Mouse (Mus musculus): ENCODE data around the gene Stap2. TPM values are rescaled to one million over a fixed set of nuclear protein-coding genes. Genes with fewer than 3 reads are reported as not detected.

Stap2 gene
- polyA plus RNA-seq, 1 experiment from 2014 or later, result 6.8 TPM

DNA sequence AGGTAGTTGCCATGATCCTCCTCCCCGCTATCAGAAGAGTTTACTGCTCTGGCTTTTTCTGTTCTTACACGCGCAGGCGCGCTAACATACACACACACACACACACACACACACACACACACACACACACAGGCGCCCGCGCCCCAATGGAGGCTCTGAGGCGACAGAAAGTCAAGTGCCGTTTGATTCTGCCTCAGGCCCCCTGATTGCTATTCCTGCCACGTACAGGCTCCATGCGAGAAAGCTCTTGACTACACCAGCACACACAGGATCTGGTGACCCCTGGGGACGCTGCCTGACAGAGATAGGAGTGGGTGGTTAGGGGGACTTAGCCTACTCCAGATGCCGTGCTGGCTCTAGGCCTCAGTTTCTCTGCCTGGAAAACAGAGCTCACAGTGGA lies 35.8 kb downstream of the Stap2 start:
- peak; percentile 37 for ATAC-seq
- 17% methylated on average over 14 of the region's 14 CpGs for WGBS
- peaks cover 26% of the 10 kb centered on the region for H3K4me1 ChIP-seq (ENCODE audit: control insufficient read depth, insufficient read depth, low read depth, low read length)

DNA sequence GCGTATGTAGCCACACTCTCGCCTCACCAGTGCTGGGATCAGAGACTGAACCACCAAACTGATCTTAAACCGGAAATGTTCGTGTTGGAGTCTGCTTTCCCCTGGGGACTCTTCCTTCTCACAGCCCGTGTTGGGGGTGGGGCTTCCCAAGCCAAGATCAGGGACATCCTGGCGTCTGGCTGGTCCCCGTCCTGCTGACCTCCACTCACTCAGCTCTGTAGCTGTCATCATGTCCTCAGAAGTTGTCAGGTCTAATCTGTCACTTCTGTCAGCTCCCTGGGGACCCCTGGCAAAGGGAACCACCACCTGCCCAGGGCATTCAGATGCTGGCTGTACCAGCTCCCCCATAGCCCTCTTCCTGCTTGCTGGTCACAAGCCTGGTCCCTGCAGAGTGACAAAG lies 37.2 kb downstream of the Stap2 start:
- 40% methylated on average over 7 of the region's 7 CpGs for WGBS
- ATAC-seq, result 0 out of 2 replicates have a peak, but pooled peaks have one; percentile 4

More for the DNA sequence above, 35.8 kb downstream of the Stap2 start:
- no peaks in the 10 kb centered on the region for H3K27me3 ChIP-seq (replicated peaks; ENCODE audit: control insufficient read depth, insufficient read depth, low read length)
- H3K4me2 ChIP-seq (ENCODE audit: low read length), result peak overlapping the region; percentile 86
- peak overlapping the region; percentile 69 for H3K4me3 ChIP-seq (ENCODE audit: low read length)
- H3K36me3 ChIP-seq (ENCODE audit: control insufficient read depth, insufficient read depth, low read length), result peaks cover 11% of the 10 kb centered on the region; the same call in 1 of the 2 replicates
- peak overlapping the region; percentile 91 for H3K9ac ChIP-seq (ENCODE audit: low read depth, low read length)
- no peaks in the 10 kb centered on the region for H3K9me3 ChIP-seq (ENCODE audit: control insufficient read depth, low read length)
- H3K27ac ChIP-seq (ENCODE audit: low read depth, low read length), result peak overlapping the region; percentile 86

DNA sequence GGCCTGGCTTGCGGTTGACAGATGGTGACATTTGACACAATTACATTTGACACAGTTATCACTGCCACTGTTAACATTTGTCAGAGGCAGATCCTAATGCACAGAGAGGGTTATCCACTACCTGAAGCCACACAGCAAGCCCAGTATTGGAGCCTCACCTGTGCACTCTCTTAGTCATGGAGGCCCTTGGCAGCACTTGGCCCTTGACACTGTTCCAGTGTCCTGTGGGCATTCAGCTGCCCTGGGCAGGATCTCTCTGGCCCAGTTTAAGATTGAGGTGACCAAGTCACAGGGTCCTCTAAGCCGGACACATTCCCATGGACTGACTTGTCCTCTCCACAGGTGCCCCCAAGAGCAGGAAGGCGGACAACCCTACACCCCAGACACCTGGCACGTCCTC lies 38.2 kb downstream of the Stap2 start:
- Histone ChIP-seq H3K4me2 (ENCODE audit: low read length) (no peak overlapping the region), H3K4me3 (ENCODE audit: low read length) (no peak overlapping the region), H3K27me3 (replicated peaks; ENCODE audit: control insufficient read depth, insufficient read depth, low read length) (no peaks in the 10 kb centered on the region), H3K9ac (ENCODE audit: low read depth, low read length) (no peak overlapping the region), H3K36me3 (ENCODE audit: control insufficient read depth, insufficient read depth, low read length) (peaks cover 14% of the 10 kb centered on the region; the same call in 1 of the 2 replicates), H3K27ac (ENCODE audit: low read depth, low read length) (no peak overlapping the region), H3K4me1 (ENCODE audit: control insufficient read depth, insufficient read depth, low read depth, low read length) (peaks cover 26% of the 10 kb centered on the region), H3K9me3 (ENCODE audit: control insufficient read depth, low read length) (no peaks in the 10 kb centered on the region)
- ATAC-seq, result no peak
- 97% methylated on average over 4 of the region's 4 CpGs for WGBS

More for the DNA sequence above, 37.2 kb downstream of the Stap2 start:
- Histone ChIP-seq H3K27ac (ENCODE audit: low read depth, low read length) (no peak overlapping the region), H3K27me3 (replicated peaks; ENCODE audit: control insufficient read depth, insufficient read depth, low read length) (no peaks in the 10 kb centered on the region), H3K4me3 (ENCODE audit: low read length) (no peak overlapping the region), H3K4me2 (ENCODE audit: low read length) (no peak overlapping the region), H3K9ac (ENCODE audit: low read depth, low read length) (0 out of 2 replicates have a peak overlapping the region, but pooled peaks have one; percentile 6), H3K36me3 (ENCODE audit: control insufficient read depth, insufficient read depth, low read length) (peaks cover 10% of the 10 kb centered on the region; the same call in 1 of the 2 replicates), H3K9me3 (ENCODE audit: control insufficient read depth, low read length) (no peaks in the 10 kb centered on the region), H3K4me1 (ENCODE audit: control insufficient read depth, insufficient read depth, low read depth, low read length) (peaks cover 26% of the 10 kb centered on the region)

DNA sequence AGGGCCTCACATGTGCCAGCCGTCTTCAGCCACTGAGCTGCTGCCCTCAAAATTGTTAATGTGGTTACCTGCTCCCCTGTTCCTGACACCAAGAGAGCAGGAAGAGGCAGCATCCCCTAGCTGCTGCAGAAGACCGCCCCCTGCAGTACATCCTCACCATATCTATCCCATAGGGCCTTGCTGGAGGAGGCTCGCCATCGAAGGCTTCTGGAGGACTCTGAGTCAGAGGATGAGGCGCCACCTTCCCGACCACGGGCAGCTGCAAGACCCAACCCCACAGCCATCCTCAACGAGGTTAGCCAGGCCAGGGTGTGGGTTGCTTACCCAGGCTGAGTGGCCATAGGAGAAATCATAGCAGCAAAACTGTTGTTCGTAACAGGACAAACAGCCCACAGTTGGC lies 40.4 kb downstream of the Stap2 start:
- no peak overlapping the region for H3K27ac ChIP-seq (ENCODE audit: low read depth, low read length)
- no peak for ATAC-seq
- peaks cover 17% of the 10 kb centered on the region; the same call in 1 of the 2 replicates for H3K36me3 ChIP-seq (ENCODE audit: control insufficient read depth, insufficient read depth, low read length)
- peaks cover 16% of the 10 kb centered on the region for H3K4me1 ChIP-seq (ENCODE audit: control insufficient read depth, insufficient read depth, low read depth, low read length)
- H3K27me3 ChIP-seq (replicated peaks; ENCODE audit: control insufficient read depth, insufficient read depth, low read length), result no peaks in the 10 kb centered on the region
- no peak overlapping the region for H3K9ac ChIP-seq (ENCODE audit: low read depth, low read length)
- H3K4me3 ChIP-seq (ENCODE audit: low read length), result no peak overlapping the region
- WGBS, result 85% methylated on average over 9 of the region's 9 CpGs
- H3K9me3 ChIP-seq (ENCODE audit: control insufficient read depth, low read length), result no peaks in the 10 kb centered on the region
- no peak overlapping the region for H3K4me2 ChIP-seq (ENCODE audit: low read length)

DNA sequence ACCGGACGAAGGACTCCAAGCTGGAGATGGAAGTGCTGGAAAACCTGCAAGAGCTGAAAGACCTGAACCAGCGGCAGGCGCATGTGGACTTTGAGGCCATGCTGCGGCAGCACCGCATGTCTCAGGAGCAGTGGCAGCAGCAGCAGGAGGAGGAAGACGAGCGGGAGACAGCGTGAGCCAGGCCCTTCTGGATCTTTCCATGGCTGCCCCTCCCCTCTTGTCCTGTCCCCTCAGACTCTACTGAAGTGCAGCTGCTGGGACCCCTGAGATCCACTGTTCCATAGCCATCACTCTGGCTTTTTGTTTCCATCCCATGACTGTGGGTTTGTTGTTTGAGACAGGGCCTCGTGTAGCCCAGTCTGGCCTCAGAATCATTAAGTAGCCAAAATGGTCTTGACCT lies 40.9 kb downstream of the Stap2 start:
- no peak for ATAC-seq
- Histone ChIP-seq H3K27ac (ENCODE audit: low read depth, low read length) (no peak overlapping the region), H3K36me3 (ENCODE audit: control insufficient read depth, insufficient read depth, low read length) (peaks cover 17% of the 10 kb centered on the region; the same call in 1 of the 2 replicates), H3K9ac (ENCODE audit: low read depth, low read length) (no peak overlapping the region), H3K9me3 (ENCODE audit: control insufficient read depth, low read length) (no peaks in the 10 kb centered on the region), H3K27me3 (replicated peaks; ENCODE audit: control insufficient read depth, insufficient read depth, low read length) (no peaks in the 10 kb centered on the region), H3K4me2 (ENCODE audit: low read length) (no peak overlapping the region), H3K4me1 (ENCODE audit: control insufficient read depth, insufficient read depth, low read depth, low read length) (peaks cover 15% of the 10 kb centered on the region), H3K4me3 (ENCODE audit: low read length) (no peak overlapping the region)
- WGBS, result 94% methylated on average over 10 of the region's 10 CpGs

DNA sequence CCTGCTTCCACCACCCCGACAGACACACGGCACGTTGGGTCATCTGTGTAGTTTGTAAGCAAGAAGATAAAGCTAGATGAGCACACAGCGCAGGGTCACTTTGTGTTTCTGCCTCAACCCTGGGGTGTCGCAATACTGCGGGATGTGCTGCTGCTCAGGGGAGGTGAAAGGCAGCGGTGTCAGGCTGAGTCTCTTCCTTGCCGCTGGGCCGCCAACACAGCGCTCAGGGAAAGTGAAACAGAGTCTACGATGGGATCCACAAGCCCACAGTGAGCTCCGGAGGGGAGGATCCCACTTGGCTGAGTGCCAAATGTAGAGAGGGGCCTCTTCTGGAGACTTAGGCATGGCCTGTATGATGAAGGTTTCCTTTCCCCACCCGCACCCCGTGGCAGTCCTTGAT lies 42.2 kb downstream of the Stap2 start:
- H3K27ac ChIP-seq (ENCODE audit: low read depth, low read length), result no peak overlapping the region

DNA sequence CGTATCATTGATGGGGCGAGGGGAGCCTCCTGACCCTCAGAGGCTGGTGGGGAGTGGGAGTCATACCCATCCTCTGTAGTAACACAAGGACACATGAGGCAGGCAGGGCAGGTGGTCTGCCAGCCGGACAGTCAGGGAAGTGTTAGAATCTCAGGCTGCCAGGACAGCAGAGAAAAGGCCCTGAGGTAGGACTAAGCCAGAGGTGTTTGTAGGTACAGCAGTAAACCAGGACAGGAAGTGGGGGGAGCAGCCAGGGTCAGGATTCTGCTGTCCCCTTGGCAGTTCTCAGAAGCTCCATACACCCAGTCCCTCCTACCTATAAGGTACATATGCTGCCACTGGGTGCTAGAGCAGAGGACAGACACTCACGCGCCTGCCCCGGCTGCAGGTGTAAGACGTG lies 43.8 kb downstream of the Stap2 start:
- H3K9me3 ChIP-seq (ENCODE audit: control insufficient read depth, low read length), result no peaks in the 10 kb centered on the region
- WGBS, result 94% methylated on average over 7 of the region's 7 CpGs
- ATAC-seq, result no peak
- H3K36me3 ChIP-seq (ENCODE audit: control insufficient read depth, insufficient read depth, low read length), result peaks cover 11% of the 10 kb centered on the region; the same call in 1 of the 2 replicates
- no peak overlapping the region for H3K4me3 ChIP-seq (ENCODE audit: low read length)
- no peak overlapping the region for H3K9ac ChIP-seq (ENCODE audit: low read depth, low read length)
- H3K27ac ChIP-seq (ENCODE audit: low read depth, low read length), result no peak overlapping the region
- no peak overlapping the region for H3K4me2 ChIP-seq (ENCODE audit: low read length)
- no peaks in the 10 kb centered on the region for H3K27me3 ChIP-seq (replicated peaks; ENCODE audit: control insufficient read depth, insufficient read depth, low read length)
- peaks cover 19% of the 10 kb centered on the region for H3K4me1 ChIP-seq (ENCODE audit: control insufficient read depth, insufficient read depth, low read depth, low read length)

More for the DNA sequence above, 42.2 kb downstream of the Stap2 start:
- H3K9ac ChIP-seq (ENCODE audit: low read depth, low read length), result no peak overlapping the region
- peaks cover 17% of the 10 kb centered on the region; the same call in 1 of the 2 replicates for H3K36me3 ChIP-seq (ENCODE audit: control insufficient read depth, insufficient read depth, low read length)
- no peak overlapping the region for H3K4me2 ChIP-seq (ENCODE audit: low read length)
- H3K4me3 ChIP-seq (ENCODE audit: low read length), result no peak overlapping the region
- H3K9me3 ChIP-seq (ENCODE audit: control insufficient read depth, low read length), result no peaks in the 10 kb centered on the region
- no peak for ATAC-seq
- H3K27me3 ChIP-seq (replicated peaks; ENCODE audit: control insufficient read depth, insufficient read depth, low read length), result no peaks in the 10 kb centered on the region
- 79% methylated on average over 14 of the region's 14 CpGs for WGBS
- peaks cover 12% of the 10 kb centered on the region for H3K4me1 ChIP-seq (ENCODE audit: control insufficient read depth, insufficient read depth, low read depth, low read length)

DNA sequence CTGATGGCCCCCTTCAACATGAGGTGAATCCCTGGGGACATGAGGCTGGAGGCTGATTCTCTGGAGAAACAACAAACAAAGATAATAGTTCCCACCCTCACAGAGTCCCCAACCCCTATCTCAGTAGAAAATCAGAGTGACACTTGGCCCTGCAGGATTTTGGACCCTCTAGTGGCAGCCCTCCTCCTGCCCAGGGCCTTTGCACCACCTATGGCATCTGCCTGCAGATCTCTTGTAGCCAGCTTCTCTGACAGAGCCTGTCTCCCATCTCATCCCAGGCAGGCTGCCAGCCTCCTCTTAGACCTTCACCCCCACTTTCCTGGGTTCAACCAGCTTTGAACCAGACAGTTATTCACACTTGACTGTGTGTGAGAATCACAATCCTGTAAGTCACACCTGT lies 44.6 kb downstream of the Stap2 start:
- no peak for ATAC-seq
- no peak overlapping the region for H3K4me3 ChIP-seq (ENCODE audit: low read length)
- H3K4me1 ChIP-seq (ENCODE audit: control insufficient read depth, insufficient read depth, low read depth, low read length), result peaks cover 25% of the 10 kb centered on the region

DNA sequence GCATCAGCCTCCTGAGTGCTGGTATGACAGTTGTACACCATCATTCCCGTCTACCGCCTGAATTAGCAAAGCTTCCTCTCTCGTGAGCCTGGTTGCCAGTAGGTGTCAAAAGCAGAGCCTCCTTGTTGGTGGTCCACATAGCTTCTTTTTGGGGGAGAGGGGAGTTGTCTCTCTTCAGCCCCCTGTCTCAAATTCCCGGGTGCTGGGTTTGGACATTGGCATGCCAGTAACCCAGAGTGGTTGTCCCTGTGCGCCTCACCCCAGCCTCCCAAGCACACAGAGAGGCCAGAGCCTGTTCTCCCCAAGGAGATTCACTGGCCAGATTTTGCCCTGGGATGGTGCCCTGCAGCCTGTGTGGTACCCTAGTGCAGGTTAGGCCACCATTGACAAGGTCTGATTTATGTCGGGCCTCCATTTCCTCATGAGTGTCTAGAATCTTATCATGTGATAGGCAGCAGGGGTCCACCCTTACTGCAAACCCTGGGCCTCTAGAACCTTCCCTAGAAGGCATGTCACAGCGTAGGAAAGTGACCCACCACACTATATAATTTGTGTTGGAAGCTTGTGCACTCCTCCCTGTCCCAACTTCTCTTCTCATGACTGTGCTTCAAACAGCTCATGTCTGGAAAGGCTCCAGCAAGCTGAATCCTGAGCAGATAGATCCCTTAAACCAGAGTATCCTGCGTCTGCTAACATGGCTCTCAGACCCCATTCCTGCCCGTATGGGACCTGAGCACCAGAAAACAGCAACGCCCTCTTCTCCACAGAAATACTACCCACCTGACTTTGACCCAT lies 45.2 kb downstream of the Stap2 start:
- Histone ChIP-seq H3K4me3 (ENCODE audit: low read length) (peak overlapping the region; percentile 58), H3K9me3 (ENCODE audit: control insufficient read depth, low read length) (no peaks in the 10 kb centered on the region), H3K4me1 (ENCODE audit: control insufficient read depth, insufficient read depth, low read depth, low read length) (peaks cover 25% of the 10 kb centered on the region), H3K9ac (ENCODE audit: low read depth, low read length) (peak overlapping the region; percentile 53), H3K27me3 (replicated peaks; ENCODE audit: control insufficient read depth, insufficient read depth, low read length) (no peaks in the 10 kb centered on the region), H3K27ac (ENCODE audit: low read depth, low read length) (peak overlapping the region; percentile 94; the same call in 1 of the 2 replicates), H3K36me3 (ENCODE audit: control insufficient read depth, insufficient read depth, low read length) (peaks cover 9% of the 10 kb centered on the region; the same call in 1 of the 2 replicates), H3K4me2 (ENCODE audit: low read length) (peak overlapping the region; percentile 58)
- ATAC-seq, result no peak
- WGBS, result 72% methylated on average over 10 of the region's 10 CpGs

More for the DNA sequence above, 44.6 kb downstream of the Stap2 start:
- H3K9me3 ChIP-seq (ENCODE audit: control insufficient read depth, low read length), result no peaks in the 10 kb centered on the region
- H3K36me3 ChIP-seq (ENCODE audit: control insufficient read depth, insufficient read depth, low read length), result peaks cover 9% of the 10 kb centered on the region; the same call in 1 of the 2 replicates
- no peak overlapping the region for H3K27ac ChIP-seq (ENCODE audit: low read depth, low read length)
- H3K9ac ChIP-seq (ENCODE audit: low read depth, low read length), result no peak overlapping the region
- no peaks in the 10 kb centered on the region for H3K27me3 ChIP-seq (replicated peaks; ENCODE audit: control insufficient read depth, insufficient read depth, low read length)
- H3K4me2 ChIP-seq (ENCODE audit: low read length), result no peak overlapping the region

Data from hindbrain, embryonic 16.5 days (tissue).